Comparison of ENCODE assay signal across 9 mouse cellular contexts in genomic region chr19:53578597-53579252, GRCm38 (mm10). TPM values are rescaled to one million over a fixed set of nuclear protein-coding genes. Genes with fewer than 3 reads are reported as not detected.
DNase-seq lines count a peak whose midpoint lies in the region; ATAC-seq and TF ChIP-seq lines count a peak whose summit lies in the region.
"Had no signal": no experiment of that assay in that cellular context is flagged by ENCODE, and none has a peak within 500 bp of the region (broad histone marks: within the 10 kb centered on the region; RNA-seq: fewer than 3 reads in every experiment).

No protein-coding gene starts in this region.

- TF ChIP-seq POLR2A in CH12.LX (IDR thresholded peaks at IDR 0.05; ENCODE audit: low read depth, low read length), result no peak

- no peaks in the 10 kb centered on the region for H3K79me2 ChIP-seq in CH12.LX (replicated peaks; ENCODE audit: control insufficient read depth, extremely low read depth, insufficient read depth, poor library complexity, severe bottlenecking)

- no peaks in the 10 kb centered on the region for H3K36me3 ChIP-seq in CH12.LX (replicated peaks in 1 of 2; ENCODE audit: control insufficient read depth in 1 of 2, insufficient read depth in 1 of 2, low read length in 1 of 2)
- H3K36me3 ChIP-seq in heart, embryonic 12.5 days, result no peaks in the 10 kb centered on the region
- no peaks in the 10 kb centered on the region for H3K36me3 ChIP-seq in kidney, postnatal 0 days (ENCODE audit: insufficient read depth, low read length)
- no peaks in the 10 kb centered on the region for H3K36me3 ChIP-seq in liver, embryonic 16.5 days (ENCODE audit: control insufficient read depth, insufficient read depth)
- H3K36me3 ChIP-seq in neural tube, embryonic 14.5 days (ENCODE audit: control insufficient read depth, insufficient read depth, low read length), result no peaks in the 10 kb centered on the region
- H3K36me3 ChIP-seq: heart, embryonic 13.5 days had no signal

- H3K4me1 ChIP-seq in CH12.LX (ENCODE audit: control insufficient read depth in 1 of 2, insufficient read depth in 2 of 2), result peaks cover 4 to 11% of the 10 kb centered on the region in 2 experiments
- H3K4me1 ChIP-seq in heart, embryonic 12.5 days (replicated peaks), result peaks cover 35% of the 10 kb centered on the region
- no peaks in the 10 kb centered on the region for H3K4me1 ChIP-seq in kidney, postnatal 0 days (replicated peaks; ENCODE audit: insufficient read depth, low read length)
- H3K4me1 ChIP-seq in liver, embryonic 16.5 days (ENCODE audit: control insufficient read depth, low read depth, low read length), result peaks cover 3% of the 10 kb centered on the region; the same call in 1 of the 2 replicates
- peaks cover 3% of the 10 kb centered on the region; the same call in 1 of the 2 replicates for H3K4me1 ChIP-seq in neural tube, embryonic 14.5 days (ENCODE audit: control insufficient read depth, insufficient read depth, low read length)

- H3K27me3 ChIP-seq in CH12.LX (replicated peaks), result no peaks in the 10 kb centered on the region
- no peaks in the 10 kb centered on the region for H3K27me3 ChIP-seq in heart, embryonic 12.5 days (replicated peaks)
- H3K27me3 ChIP-seq in kidney, postnatal 0 days (ENCODE audit: insufficient read depth, low read length), result no peaks in the 10 kb centered on the region
- H3K27me3 ChIP-seq in liver, embryonic 16.5 days (ENCODE audit: control insufficient read depth, insufficient read depth, low read depth, low read length), result no peaks in the 10 kb centered on the region
- H3K27me3 ChIP-seq in neural tube, embryonic 14.5 days (ENCODE audit: control insufficient read depth, insufficient read depth, low read length), result no peaks in the 10 kb centered on the region
- H3K27me3 ChIP-seq: heart, embryonic 13.5 days had no signal

- TF ChIP-seq RAD21 in CH12.LX (IDR thresholded peaks at IDR 0.05; ENCODE audit: low read depth, low read length), result peak; percentile 100

- peak; percentile 75 to 93 for TF ChIP-seq CTCF in CH12.LX (conservative IDR thresholded peaks at IDR 0.05 in 1 of 2, IDR thresholded peaks at IDR 0.05 in 1 of 2; ENCODE audit: low read depth in 2 of 2, low read length in 2 of 2)
- TF ChIP-seq CTCF in kidney, postnatal 0 days (IDR thresholded peaks at IDR 0.05; ENCODE audit: low read depth), result peak; percentile 96

- no peak overlapping the region for H3K9ac ChIP-seq in CH12.LX (ENCODE audit: insufficient read depth, low read depth)
- H3K9ac ChIP-seq in heart, embryonic 12.5 days, result no peak overlapping the region
- no peak overlapping the region for H3K9ac ChIP-seq in kidney, postnatal 0 days (ENCODE audit: low read depth, low read length)
- H3K9ac ChIP-seq in liver, embryonic 16.5 days (ENCODE audit: low read depth, low read length), result no peak overlapping the region
- no peak overlapping the region for H3K9ac ChIP-seq in neural tube, embryonic 14.5 days (replicated peaks; ENCODE audit: low read depth, low read length)
- H3K9ac ChIP-seq: heart, embryonic 13.5 days had no signal

- 10% methylated on average over 8 of the region's 8 CpGs for WGBS in heart, embryonic 12.5 days
- 12% methylated on average over 8 of the region's 8 CpGs for WGBS in kidney, postnatal 0 days
- WGBS in liver, embryonic 16.5 days (ENCODE audit: insufficient replicate concordance), result 7% methylated on average over 8 of the region's 8 CpGs
- WGBS in neural tube, embryonic 14.5 days, result 14% methylated on average over 8 of the region's 8 CpGs

- H3K4me2 ChIP-seq in CH12.LX (ENCODE audit: insufficient read depth, low read depth, poor library complexity, severe bottlenecking), result 0 out of 2 replicates have a peak overlapping the region, but pooled peaks have one; percentile 45
- no peak overlapping the region for H3K4me2 ChIP-seq in heart, embryonic 12.5 days
- H3K4me2 ChIP-seq in kidney, postnatal 0 days (ENCODE audit: low read length), result no peak overlapping the region
- H3K4me2 ChIP-seq in liver, embryonic 16.5 days (ENCODE audit: low read depth, low read length), result no peak overlapping the region
- no peak overlapping the region; the same call in 1 of the 2 replicates for H3K4me2 ChIP-seq in neural tube, embryonic 14.5 days (ENCODE audit: low read depth, low read length)
- H3K4me2 ChIP-seq: heart, embryonic 13.5 days had no signal

- H3K4me3 ChIP-seq in CH12.LX (replicated peaks in 1 of 3; ENCODE audit: low read depth in 2 of 3, low read length in 2 of 3, poor library complexity in 1 of 3), result peak overlapping the region in 1 of 3 experiments; percentile 23
- H3K4me3 ChIP-seq in heart, embryonic 12.5 days, result no peak overlapping the region
- H3K4me3 ChIP-seq in kidney, postnatal 0 days (replicated peaks; ENCODE audit: low read depth, low read length), result no peak overlapping the region
- no peak overlapping the region for H3K4me3 ChIP-seq in liver, embryonic 16.5 days (ENCODE audit: low read depth, low read length)
- H3K4me3 ChIP-seq in neural tube, embryonic 14.5 days (ENCODE audit: low read depth, low read length), result no peak overlapping the region
- H3K4me3 ChIP-seq: heart, embryonic 13.5 days had no signal

- peak; percentile 45; the same call in 1 of the 2 replicates for ATAC-seq in heart, embryonic 12.5 days (ENCODE audit: insufficient number of reproducible peaks, low FRiP score)
- 0 out of 2 replicates have a peak, but pooled peaks have one; percentile 33 for ATAC-seq in kidney, postnatal 0 days (replicated peaks; ENCODE audit: low FRiP score, low read depth)
- 0 out of 2 replicates have a peak, but pooled peaks have one; percentile 5 for ATAC-seq in liver, embryonic 16.5 days (ENCODE audit: low read depth)
- peak; percentile 65; the same call in 1 of the 2 replicates for ATAC-seq in neural tube, embryonic 14.5 days (ENCODE audit: low read depth)

- no peak for TF ChIP-seq EP300 in CH12.LX (IDR thresholded peaks at IDR 0.05; ENCODE audit: low read length)

- in situ Hi-C loops in CH12.LX (cut with MboI; ENCODE audit: low pct_ligation_motif_present, low pct_unique_long_range_greater_than_20kb, low sequenced_read_pairs), result loop anchor here (25.0 kb wide), 1 partner anchor 316 kb away; no protein-coding TSS in a partner anchor

- no peak overlapping the region for H3K27ac ChIP-seq in CH12.LX (ENCODE audit: insufficient read depth, low read depth)
- no peak overlapping the region for H3K27ac ChIP-seq in heart, embryonic 12.5 days (ENCODE audit: poor library complexity, severe bottlenecking)
- no peak overlapping the region for H3K27ac ChIP-seq in kidney, postnatal 0 days
- no peak overlapping the region for H3K27ac ChIP-seq in liver, embryonic 16.5 days (ENCODE audit: low read length)
- no peak overlapping the region for H3K27ac ChIP-seq in neural tube, embryonic 14.5 days (ENCODE audit: low read depth, low read length)
- H3K27ac ChIP-seq: heart, embryonic 13.5 days had no signal

- dilution Hi-C loops in CH12.LX (cut with MboI; ENCODE audit: extremely low pct_ligation_motif_present, extremely low pct_unique_long_range_greater_than_20kb, low sequenced_read_pairs), result no loop called here

- DNase-seq in CH12.LX (ENCODE audit: extremely low read depth), result peak; percentile 88
- DNase-seq in adrenal gland, adult 8-10 months, result peak; percentile 45
- DNase-seq in embryo, embryonic 11 days, result peak; percentile 87
- DNase-seq in kidney, postnatal 0 days (ENCODE audit: low spot score), result peak; percentile 91
- peak; percentile 43 to 44 for DNase-seq in thymus, postnatal 36 days

- H3K9me3 ChIP-seq in CH12.LX (replicated peaks; ENCODE audit: low read length), result peaks cover under 1% of the 10 kb centered on the region
- H3K9me3 ChIP-seq in heart, embryonic 12.5 days (replicated peaks), result 0 out of 2 replicates have a peak, but pooled peaks cover under 1% of the 10 kb centered on the region
- no peaks in the 10 kb centered on the region for H3K9me3 ChIP-seq in kidney, postnatal 0 days (replicated peaks; ENCODE audit: low read length)
- H3K9me3 ChIP-seq in liver, embryonic 16.5 days (replicated peaks; ENCODE audit: control insufficient read depth, low read length), result no peaks in the 10 kb centered on the region
- no peaks in the 10 kb centered on the region for H3K9me3 ChIP-seq in neural tube, embryonic 14.5 days (ENCODE audit: control insufficient read depth, low read length)

TF ChIP-seq in CH12.LX, 34 proteins besides CTCF, POLR2A, EP300 and RAD21 (continues in another document):
- TF ChIP-seq USF2 (conservative IDR thresholded peaks at IDR 0.05; ENCODE audit: low read depth, low read length) (no peak), NELFE (IDR thresholded peaks at IDR 0.05; ENCODE audit: low read depth, low read length) (peak; percentile 13; the same call in 1 of the 2 replicates)

RNA-seq across cellular contexts. Expression of gene Nutf2-ps1, which starts 10.1 kb away (rescaled TPM):
- total RNA-seq in CH12.LX (2012; rRNA removed), result 50.8 and 51.3 TPM in 2 replicates
- 195 and 220 TPM in 2 replicates for total RNA-seq in CH12.LX (2014; rRNA removed)
- polyA plus RNA-seq in CH12.LX (2012; ENCODE audit: insufficient read length, low read depth), result 366 and 509 TPM in 2 replicates
- total RNA-seq in adrenal gland, adult 8-10 months (2022), result 10 to 100 TPM; 64.7 to 85.3 (median 72.1) TPM
- polyA plus RNA-seq in heart, embryonic 12.5 days (2016; fragmentation: Nextera tagmentation; extraction: Ambion mirVana), result 314 and 321 TPM in 2 replicates
- 287 TPM in 2 replicates for polyA plus RNA-seq in kidney, postnatal 0 days (2015; fragmentation: Nextera tagmentation; extraction: Ambion mirVana)
- polyA plus RNA-seq in liver, embryonic 16.5 days (2015; fragmentation: Nextera tagmentation; extraction: Ambion mirVana), result 130 and 147 TPM in 2 replicates
- 203 and 206 TPM in 2 replicates for polyA plus RNA-seq in neural tube, embryonic 14.5 days (2014; fragmentation: Nextera tagmentation; extraction: Ambion mirVana)

RNA-seq across cellular contexts. Expression of gene Smc3, which starts 21.5 kb away (rescaled TPM):
- 45.7 and 54.0 TPM in 2 replicates for total RNA-seq in CH12.LX (2012; rRNA removed)
- total RNA-seq in CH12.LX (2014; rRNA removed), result 56.0 and 62.1 TPM in 2 replicates
- 75.2 and 76.3 TPM in 2 replicates for polyA plus RNA-seq in CH12.LX (2012; ENCODE audit: insufficient read length, low read depth)
- total RNA-seq in adrenal gland, adult 8-10 months (2022), result 10 to 100 TPM; 28.7 to 41.8 (median 33.2) TPM
- 45.6 and 47.1 TPM in 2 replicates for polyA plus RNA-seq in heart, embryonic 12.5 days (2016; fragmentation: Nextera tagmentation; extraction: Ambion mirVana)
- polyA plus RNA-seq in kidney, postnatal 0 days (2015; fragmentation: Nextera tagmentation; extraction: Ambion mirVana), result 49.8 and 53.8 TPM in 2 replicates
- 27.4 and 30.2 TPM in 2 replicates for polyA plus RNA-seq in liver, embryonic 16.5 days (2015; fragmentation: Nextera tagmentation; extraction: Ambion mirVana)
- polyA plus RNA-seq in neural tube, embryonic 14.5 days (2014; fragmentation: Nextera tagmentation; extraction: Ambion mirVana), result 57.0 and 60.6 TPM in 2 replicates

RNA-seq across cellular contexts. Expression of gene Dusp5, which starts 49.8 kb away (rescaled TPM):
- total RNA-seq in CH12.LX (2012; rRNA removed) (10.6 and 10.9 TPM in 2 replicates), CH12.LX (2014; rRNA removed) (13.2 and 15.2 TPM in 2 replicates)
- 13.8 and 18.2 TPM in 2 replicates for polyA plus RNA-seq in CH12.LX (2012; ENCODE audit: insufficient read length, low read depth)
- 10 to 100 TPM in 1 of 4 experiments, 1 to 10 TPM in 3; 3.9 to 18.8 (median 5.7) TPM for total RNA-seq in adrenal gland, adult 8-10 months (2022)
- polyA plus RNA-seq in heart, embryonic 12.5 days (2016; fragmentation: Nextera tagmentation; extraction: Ambion mirVana), result 12.4 and 14.3 TPM in 2 replicates
- 8.1 and 8.7 TPM in 2 replicates for polyA plus RNA-seq in kidney, postnatal 0 days (2015; fragmentation: Nextera tagmentation; extraction: Ambion mirVana)
- polyA plus RNA-seq in liver, embryonic 16.5 days (2015; fragmentation: Nextera tagmentation; extraction: Ambion mirVana), result 1.9 and 2.3 TPM in 2 replicates
- polyA plus RNA-seq in neural tube, embryonic 14.5 days (2014; fragmentation: Nextera tagmentation; extraction: Ambion mirVana), result 2.4 and 2.7 TPM in 2 replicates

Comparison
In these comparisons a context has a peak if more than half of its experiments do, and no peak if none do; other contexts are left out.
1. ATAC-seq: peak in every context shown above with its lines; median percentile 65 in neural tube, embryonic 14.5 days; 45 in heart, embryonic 12.5 days; 33 in kidney, postnatal 0 days; 5 in liver, embryonic 16.5 days.